Mouse (Mus musculus): ENCODE results near the gene Timmdc1. TPM values are rescaled to one million over a fixed set of nuclear protein-coding genes. Genes with fewer than 3 reads are reported as not detected.

The Timmdc1 gene
- polyA plus RNA-seq, 1 experiment, result 25.0 TPM

DNA sequence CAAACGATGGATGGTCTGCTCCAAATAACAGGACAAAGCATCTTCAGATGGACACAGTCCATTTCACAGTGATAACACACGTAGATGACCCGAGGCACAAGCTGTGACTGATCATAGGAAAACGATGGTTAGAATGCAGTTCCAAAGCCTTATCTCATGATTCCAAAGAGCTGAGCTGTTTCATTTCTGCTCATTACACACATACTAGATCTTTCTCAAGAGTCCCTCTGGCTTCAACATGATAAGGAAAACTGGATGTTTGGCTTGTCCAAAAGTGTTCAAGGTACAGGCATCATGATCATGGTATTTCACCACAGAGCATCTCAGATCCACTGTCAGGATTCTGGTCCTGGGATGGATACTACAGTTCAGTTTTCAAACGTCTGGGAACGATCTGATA, 3.8 kb upstream of the Timmdc1 start:
- TF ChIP-seq POLR2A (IDR thresholded peaks at IDR 0.05; ENCODE audit: control insufficient read depth, extremely low read depth, insufficient read depth, low read length, poor library complexity), result no peak
- no peak for TF ChIP-seq CTCF (IDR thresholded peaks at IDR 0.05; ENCODE audit: borderline replicate concordance, control insufficient read depth, extremely low read depth, insufficient read depth, low read length, poor library complexity)
- peaks cover 5% of the 10 kb centered on the region for H3K4me1 ChIP-seq (replicated peaks; ENCODE audit: control insufficient read depth, insufficient read depth, low read length)
- H3K27me3 ChIP-seq (ENCODE audit: control insufficient read depth, insufficient read depth, low read length), result no peaks in the 10 kb centered on the region
- 94% methylated on average over 6 of the region's 6 CpGs for WGBS
- DNase-seq, result no peak
- no peak overlapping the region for H3K4me3 ChIP-seq (ENCODE audit: control insufficient read depth, insufficient read depth, low read length)
- H3K36me3 ChIP-seq (ENCODE audit: control insufficient read depth, insufficient read depth, low read length), result peaks cover 11% of the 10 kb centered on the region
- H3K27ac ChIP-seq (ENCODE audit: control insufficient read depth, insufficient read depth, low read length), result no peak overlapping the region

DNA sequence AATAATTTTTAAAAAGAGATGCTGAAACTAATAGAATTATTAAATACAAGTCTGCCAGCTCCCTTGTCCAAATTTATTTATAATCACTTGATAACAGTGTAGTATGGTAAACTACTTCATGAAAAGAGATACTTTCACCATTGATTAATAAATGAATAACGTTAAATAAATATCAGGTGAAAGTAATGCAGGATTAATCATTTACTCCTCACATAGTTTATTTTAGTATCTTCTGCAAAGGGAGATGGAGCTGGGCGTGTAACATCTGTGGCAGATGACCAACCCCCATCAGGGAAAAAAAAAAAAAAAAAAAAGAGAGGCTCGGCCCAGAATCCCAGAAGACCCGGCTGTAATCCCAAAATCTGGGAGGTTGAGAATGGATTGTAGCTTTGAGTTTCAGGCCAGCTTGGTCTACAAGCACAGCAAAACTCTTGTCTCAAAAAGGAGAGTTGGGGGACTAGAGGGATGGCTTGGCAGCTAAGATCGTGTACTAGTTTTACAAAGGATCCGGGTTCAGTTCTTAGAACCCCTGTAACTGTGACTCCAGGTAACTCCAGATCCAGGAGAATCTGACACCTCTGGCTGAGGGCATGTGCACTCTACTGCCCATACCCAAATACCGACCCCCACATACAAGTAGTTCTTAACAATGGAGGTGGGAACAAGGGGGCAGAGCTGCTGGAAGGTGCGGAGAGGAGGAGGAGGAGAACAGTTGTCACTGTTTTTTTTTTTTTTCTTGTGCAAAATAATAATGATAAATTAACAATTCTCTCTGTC, 1.1 kb downstream of the Timmdc1 start:
- H3K36me3 ChIP-seq (ENCODE audit: control insufficient read depth, insufficient read depth, low read length), result peaks cover 14% of the 10 kb centered on the region
- H3K27me3 ChIP-seq (ENCODE audit: control insufficient read depth, insufficient read depth, low read length), result no peaks in the 10 kb centered on the region
- TF ChIP-seq POLR2A (IDR thresholded peaks at IDR 0.05; ENCODE audit: control insufficient read depth, extremely low read depth, insufficient read depth, low read length, poor library complexity) (no peak), CTCF (IDR thresholded peaks at IDR 0.05; ENCODE audit: borderline replicate concordance, control insufficient read depth, extremely low read depth, insufficient read depth, low read length, poor library complexity) (no peak)
- peaks cover 5% of the 10 kb centered on the region for H3K4me1 ChIP-seq (replicated peaks; ENCODE audit: control insufficient read depth, insufficient read depth, low read length)
- WGBS, result 54% methylated on average over 8 of the region's 8 CpGs
- no peak overlapping the region for H3K4me3 ChIP-seq (ENCODE audit: control insufficient read depth, insufficient read depth, low read length)
- DNase-seq, result no peak
- no peak overlapping the region for H3K27ac ChIP-seq (ENCODE audit: control insufficient read depth, insufficient read depth, low read length)

DNA sequence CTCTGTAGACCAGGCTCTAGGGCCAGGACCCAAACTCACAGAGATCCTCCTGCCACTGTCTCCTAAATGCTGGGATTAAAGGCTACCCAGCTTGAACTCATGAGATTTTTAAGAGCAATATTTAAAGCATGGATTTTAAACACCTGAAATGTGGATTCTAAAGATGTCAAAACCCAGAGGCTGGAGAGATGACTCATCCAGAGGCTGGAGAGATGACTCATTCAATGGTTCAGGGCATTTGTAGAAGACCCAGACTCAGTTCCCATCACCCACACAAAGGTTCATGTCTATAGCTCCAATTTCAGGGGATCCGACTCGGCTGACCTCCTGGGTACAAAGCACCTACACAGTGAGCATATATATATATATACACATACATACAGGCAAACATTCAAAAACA, 3.3 kb downstream of the Timmdc1 start:
- Histone ChIP-seq H3K4me3 (ENCODE audit: control insufficient read depth, insufficient read depth, low read length) (no peak overlapping the region), H3K27ac (ENCODE audit: control insufficient read depth, insufficient read depth, low read length) (no peak overlapping the region), H3K4me1 (replicated peaks; ENCODE audit: control insufficient read depth, insufficient read depth, low read length) (peaks cover 5% of the 10 kb centered on the region), H3K36me3 (ENCODE audit: control insufficient read depth, insufficient read depth, low read length) (peaks cover 25% of the 10 kb centered on the region), H3K27me3 (ENCODE audit: control insufficient read depth, insufficient read depth, low read length) (no peaks in the 10 kb centered on the region)
- no peak for DNase-seq
- TF ChIP-seq POLR2A (IDR thresholded peaks at IDR 0.05; ENCODE audit: control insufficient read depth, extremely low read depth, insufficient read depth, low read length, poor library complexity), result no peak
- no peak for TF ChIP-seq CTCF (IDR thresholded peaks at IDR 0.05; ENCODE audit: borderline replicate concordance, control insufficient read depth, extremely low read depth, insufficient read depth, low read length, poor library complexity)
- 97% methylated on average over 2 of the region's 2 CpGs for WGBS

DNA sequence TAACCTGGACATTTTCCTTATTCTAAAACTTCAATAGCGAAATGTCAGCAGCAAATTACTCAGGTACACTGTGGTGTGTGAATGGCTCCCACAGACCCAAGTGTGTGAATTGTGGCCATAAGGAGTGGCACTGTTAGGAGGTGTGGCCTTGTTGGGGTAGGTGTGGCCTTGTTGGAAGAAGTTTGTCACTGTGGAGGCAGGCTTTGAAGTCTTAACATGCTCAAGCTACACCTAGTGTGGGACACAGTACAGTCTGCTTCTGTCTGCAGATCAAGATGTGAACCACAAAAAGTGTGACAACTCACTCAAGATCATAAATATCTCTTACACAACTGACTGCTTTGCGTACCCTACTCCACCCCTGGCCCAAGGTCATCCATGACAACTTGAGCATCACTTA, 11.6 kb downstream of the Timmdc1 start:
- no peak overlapping the region for H3K4me3 ChIP-seq (ENCODE audit: control insufficient read depth, insufficient read depth, low read length)
- no peak for DNase-seq
- no peak overlapping the region for H3K27ac ChIP-seq (ENCODE audit: control insufficient read depth, insufficient read depth, low read length)
- no peaks in the 10 kb centered on the region for H3K27me3 ChIP-seq (ENCODE audit: control insufficient read depth, insufficient read depth, low read length)
- WGBS, result 98% methylated on average over 2 of the region's 2 CpGs
- peaks cover 24% of the 10 kb centered on the region for H3K36me3 ChIP-seq (ENCODE audit: control insufficient read depth, insufficient read depth, low read length)
- TF ChIP-seq POLR2A (IDR thresholded peaks at IDR 0.05; ENCODE audit: control insufficient read depth, extremely low read depth, insufficient read depth, low read length, poor library complexity) (no peak), CTCF (IDR thresholded peaks at IDR 0.05; ENCODE audit: borderline replicate concordance, control insufficient read depth, extremely low read depth, insufficient read depth, low read length, poor library complexity) (no peak)
- no peaks in the 10 kb centered on the region for H3K4me1 ChIP-seq (replicated peaks; ENCODE audit: control insufficient read depth, insufficient read depth, low read length)

DNA sequence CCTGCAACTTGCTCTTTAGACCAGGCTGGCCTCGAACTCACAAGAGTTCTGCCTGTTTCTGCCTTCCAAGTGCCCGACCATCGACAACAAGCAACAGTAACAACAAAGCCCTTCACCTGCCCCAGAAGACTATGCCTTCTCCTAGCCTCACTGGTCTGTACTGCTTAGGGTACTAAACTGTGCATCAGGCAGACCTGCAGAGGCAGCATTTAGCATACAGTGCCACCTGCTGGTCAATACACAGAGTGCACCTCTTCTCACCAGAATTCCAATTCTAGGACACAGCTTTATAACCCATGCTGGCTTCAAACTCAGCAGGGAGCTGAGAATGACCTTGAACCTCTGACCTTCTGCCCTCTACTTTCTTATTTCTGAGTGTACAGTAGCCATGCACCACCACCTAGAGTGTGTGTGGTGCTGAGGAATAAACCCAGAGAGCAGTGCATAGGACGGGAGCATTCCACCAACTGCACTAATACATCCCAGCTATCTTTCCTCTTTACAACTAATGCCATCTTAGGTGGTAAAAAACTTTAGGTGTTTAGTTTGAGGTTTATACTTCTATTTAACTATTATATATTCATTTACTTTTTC, 16.3 kb downstream of the Timmdc1 start:
- no peak for TF ChIP-seq CTCF (IDR thresholded peaks at IDR 0.05; ENCODE audit: borderline replicate concordance, control insufficient read depth, extremely low read depth, insufficient read depth, low read length, poor library complexity)
- Histone ChIP-seq H3K4me3 (ENCODE audit: control insufficient read depth, insufficient read depth, low read length) (no peak overlapping the region), H3K27me3 (ENCODE audit: control insufficient read depth, insufficient read depth, low read length) (no peaks in the 10 kb centered on the region), H3K27ac (ENCODE audit: control insufficient read depth, insufficient read depth, low read length) (no peak overlapping the region), H3K36me3 (ENCODE audit: control insufficient read depth, insufficient read depth, low read length) (peaks cover 7% of the 10 kb centered on the region), H3K4me1 (replicated peaks; ENCODE audit: control insufficient read depth, insufficient read depth, low read length) (no peaks in the 10 kb centered on the region)
- WGBS, result 77% methylated on average over 4 of the region's 4 CpGs
- peak; percentile 42 for DNase-seq

DNA sequence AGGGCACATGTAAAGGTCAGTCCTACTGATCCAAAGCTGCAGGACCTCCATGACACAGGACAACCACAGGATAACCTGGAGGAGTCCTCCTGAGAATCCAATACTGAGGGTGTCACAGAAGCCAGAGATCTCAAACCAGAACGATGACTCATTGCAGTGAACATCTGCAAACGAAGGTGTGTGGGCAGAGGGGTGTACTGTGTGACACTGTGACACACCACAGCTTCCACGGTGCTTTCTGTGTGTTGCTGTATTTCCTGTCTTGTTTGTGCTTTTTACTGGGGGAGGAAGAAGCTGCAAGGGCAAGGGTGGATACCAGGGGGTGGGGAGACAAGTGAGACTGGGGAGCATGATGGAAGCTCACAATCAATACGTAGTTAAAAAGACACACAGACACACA, 18.9 kb downstream of the Timmdc1 start:
- 70% methylated on average over 4 of the region's 4 CpGs for WGBS
- no peak overlapping the region for H3K27ac ChIP-seq (ENCODE audit: control insufficient read depth, insufficient read depth, low read length)
- no peaks in the 10 kb centered on the region for H3K4me1 ChIP-seq (replicated peaks; ENCODE audit: control insufficient read depth, insufficient read depth, low read length)
- TF ChIP-seq CTCF (IDR thresholded peaks at IDR 0.05; ENCODE audit: borderline replicate concordance, control insufficient read depth, extremely low read depth, insufficient read depth, low read length, poor library complexity) (no peak), POLR2A (IDR thresholded peaks at IDR 0.05; ENCODE audit: control insufficient read depth, extremely low read depth, insufficient read depth, low read length, poor library complexity) (no peak)
- H3K36me3 ChIP-seq (ENCODE audit: control insufficient read depth, insufficient read depth, low read length), result peaks cover 7% of the 10 kb centered on the region
- no peak for DNase-seq
- H3K27me3 ChIP-seq (ENCODE audit: control insufficient read depth, insufficient read depth, low read length), result no peaks in the 10 kb centered on the region
- no peak overlapping the region for H3K4me3 ChIP-seq (ENCODE audit: control insufficient read depth, insufficient read depth, low read length)

All from thymus, adult 2 months (tissue).